Mouse (Mus musculus): ENCODE data around the gene Slc35f3.

The Slc35f3 gene

DNA sequence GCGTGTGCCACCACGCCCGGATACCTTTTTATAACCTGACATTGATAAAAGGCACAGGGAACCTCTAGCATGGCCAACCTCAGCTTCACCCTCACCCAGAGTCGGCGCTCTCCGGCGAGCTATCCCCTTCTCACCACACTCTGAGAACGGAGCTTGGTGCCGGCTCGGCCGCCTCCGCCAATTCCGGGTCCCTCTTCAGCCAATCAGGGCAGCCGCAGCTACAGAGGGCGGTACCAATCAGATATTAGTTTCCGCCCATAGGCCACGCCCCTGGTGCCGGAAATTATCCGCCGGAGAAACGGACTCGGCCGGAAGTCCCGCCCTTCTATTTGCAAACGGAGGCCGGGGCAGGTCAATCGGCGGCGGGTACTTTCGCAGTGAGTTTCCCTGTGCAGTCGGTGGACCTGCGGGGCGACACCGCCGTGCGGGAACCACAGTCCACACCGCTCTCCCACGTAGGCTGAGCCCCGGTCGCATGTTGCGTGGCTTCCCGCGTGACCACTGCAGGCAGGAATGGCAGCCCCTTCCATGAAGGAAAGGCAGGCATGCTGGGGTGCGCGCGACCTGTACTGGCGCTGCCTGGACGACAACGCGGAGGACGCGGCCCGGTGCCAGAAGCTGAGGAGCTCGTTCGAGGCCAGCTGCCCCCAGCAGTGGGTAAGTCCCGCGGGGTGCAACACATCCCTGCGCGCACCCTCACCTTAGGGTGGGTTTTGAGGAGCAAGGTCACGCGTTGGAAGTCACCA is 124.0 kb downstream of the Slc35f3 start, which contains the start of gene Coa6:
Coa6 (plus strand) TSS at position 342 of the 746 bp plus-strand sequence.
- DNase-seq = peak; percentile 99

DNA sequence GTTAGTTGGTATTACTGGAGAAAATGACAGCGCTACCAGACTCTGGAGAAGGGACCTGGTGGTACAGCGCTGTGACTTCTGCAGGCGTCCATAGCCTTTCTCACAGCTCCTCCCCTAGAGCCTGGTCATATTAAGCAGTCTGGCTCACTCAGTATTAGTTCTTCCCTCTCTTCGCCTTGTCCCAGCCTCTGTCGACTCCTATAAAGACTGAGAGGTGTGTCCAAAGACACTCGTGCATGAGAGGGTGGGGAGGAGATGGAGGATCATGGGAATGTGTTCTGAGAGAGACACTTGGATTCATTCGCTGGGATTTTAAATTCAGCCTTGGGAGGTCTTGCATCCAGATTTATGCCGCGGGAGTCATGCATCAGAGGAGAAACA is 124.6 kb downstream of the Slc35f3 start:
- DNase-seq = no peak

DNA sequence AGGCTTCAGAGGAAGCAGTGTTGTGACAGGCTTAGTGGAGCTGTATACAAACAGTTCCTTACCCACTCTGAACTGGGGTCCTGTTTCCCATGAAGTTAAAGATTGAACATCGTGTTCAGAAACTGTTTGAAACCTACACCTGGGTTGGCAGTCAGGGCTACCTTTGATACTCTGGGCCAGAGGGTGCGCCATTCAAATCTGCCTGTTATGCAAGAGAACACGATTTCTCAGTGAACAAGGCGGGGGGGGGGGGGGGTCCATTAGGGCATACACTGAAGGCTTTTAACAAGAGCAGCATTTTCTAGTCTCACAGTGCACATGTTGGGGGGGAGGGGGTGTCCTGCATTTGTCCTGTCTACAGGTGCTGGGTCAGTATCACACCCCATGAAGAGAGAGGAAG is 125.8 kb downstream of the Slc35f3 start:
- DNase-seq = no peak

DNA sequence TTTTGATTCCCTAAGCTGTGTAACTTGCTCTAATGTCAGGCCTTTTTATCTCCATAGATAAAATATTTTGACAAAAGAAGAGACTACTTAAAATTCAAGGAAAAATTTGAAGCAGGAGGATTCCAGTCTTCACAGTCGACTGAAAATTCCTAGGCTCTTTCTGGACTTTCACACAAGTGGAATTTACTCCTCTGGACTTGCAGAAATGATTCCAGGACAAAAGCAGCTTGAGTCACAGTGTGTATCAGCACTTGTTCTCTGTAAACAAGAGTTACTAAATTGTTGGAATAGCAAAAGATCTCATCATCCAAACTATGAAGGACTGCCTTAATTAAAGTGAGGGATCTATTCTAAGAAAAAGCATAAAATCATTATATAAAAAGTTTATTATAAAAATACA is 126.6 kb downstream of the Slc35f3 start:
- no peak for DNase-seq

DNA sequence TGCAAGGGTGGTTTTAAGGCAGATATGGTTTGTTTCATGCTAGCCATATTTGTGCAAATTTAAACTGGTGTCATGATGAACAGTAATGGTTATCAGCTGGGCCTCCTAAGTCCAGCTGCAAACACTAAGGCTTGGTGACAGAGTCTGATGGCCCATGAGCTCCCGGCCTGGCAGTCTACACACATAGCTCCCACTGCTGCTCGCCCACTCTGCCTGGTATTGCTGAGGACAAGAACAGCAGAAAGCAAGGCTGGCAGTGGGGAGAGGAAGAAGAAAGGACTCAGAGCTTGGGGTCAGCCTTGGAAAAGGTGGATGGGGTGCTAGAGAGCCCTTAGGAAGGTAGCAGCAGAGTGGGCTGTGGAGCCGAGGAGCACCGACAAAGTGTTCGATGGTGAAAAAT is 131.3 kb downstream of the Slc35f3 start:
- no peak for DNase-seq

DNA sequence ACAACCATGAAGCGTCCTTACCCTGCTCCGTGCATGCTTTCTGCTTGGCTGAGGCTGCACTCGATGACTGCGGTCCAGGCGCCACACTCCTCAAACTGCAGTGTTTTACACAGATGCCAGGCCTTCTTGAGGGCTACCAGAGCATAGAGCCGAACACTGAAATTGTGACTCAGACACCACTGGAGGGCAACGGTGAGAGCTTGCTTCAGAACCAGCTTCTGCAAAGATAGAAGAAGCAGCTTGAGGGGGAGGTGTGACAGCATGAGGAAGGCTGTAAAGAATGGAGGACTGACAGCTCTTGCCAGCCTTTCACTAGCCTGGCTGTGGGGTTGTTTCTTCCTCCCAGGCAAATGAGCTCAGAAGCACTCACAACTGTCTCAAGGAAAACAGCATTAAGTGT is 135.5 kb downstream of the Slc35f3 start:
- DNase-seq = peak; percentile 9

DNA sequence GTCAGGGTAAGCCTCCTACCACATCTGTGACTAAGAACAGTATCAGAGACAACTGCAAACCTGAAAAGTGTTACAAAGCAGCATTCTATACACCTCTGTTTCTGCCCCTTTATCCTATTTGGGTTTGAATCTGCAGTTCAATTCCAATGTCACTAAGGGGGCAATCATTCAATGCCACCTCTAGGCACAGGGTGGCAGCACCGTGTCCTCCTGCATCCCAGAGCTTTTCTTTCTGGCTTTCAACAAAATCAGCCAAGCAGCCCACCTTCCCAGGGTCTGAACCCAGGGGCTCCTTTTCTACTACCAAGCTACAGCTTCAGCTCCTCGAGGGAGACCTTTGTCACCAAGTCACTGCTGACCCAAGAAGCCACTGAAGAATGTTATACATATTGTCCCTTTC is 140.6 kb downstream of the Slc35f3 start:
- no peak for DNase-seq
